Mouse (Mus musculus) embryonic fibroblast, embryonic 13.5 days (primary cell): ENCODE measurements around the gene 2200002J24Rik.

Experiments
- CTCF ChIP-seq: IDR thresholded peaks from 2 replicates; pipeline ENCODE4 v1.5.1; 2011; ENCODE audit warnings: mild to moderate bottlenecking, control low read depth, low read length, moderate library complexity, borderline replicate concordance; ENCODE audit not compliant: insufficient read depth
- POLR2A ChIP-seq: IDR thresholded peaks from 2 replicates; pipeline ENCODE4 v1.6.1; 2011; ENCODE audit warnings: low read depth, mild to moderate bottlenecking, control low read depth, low read length, moderate library complexity

DNA sequence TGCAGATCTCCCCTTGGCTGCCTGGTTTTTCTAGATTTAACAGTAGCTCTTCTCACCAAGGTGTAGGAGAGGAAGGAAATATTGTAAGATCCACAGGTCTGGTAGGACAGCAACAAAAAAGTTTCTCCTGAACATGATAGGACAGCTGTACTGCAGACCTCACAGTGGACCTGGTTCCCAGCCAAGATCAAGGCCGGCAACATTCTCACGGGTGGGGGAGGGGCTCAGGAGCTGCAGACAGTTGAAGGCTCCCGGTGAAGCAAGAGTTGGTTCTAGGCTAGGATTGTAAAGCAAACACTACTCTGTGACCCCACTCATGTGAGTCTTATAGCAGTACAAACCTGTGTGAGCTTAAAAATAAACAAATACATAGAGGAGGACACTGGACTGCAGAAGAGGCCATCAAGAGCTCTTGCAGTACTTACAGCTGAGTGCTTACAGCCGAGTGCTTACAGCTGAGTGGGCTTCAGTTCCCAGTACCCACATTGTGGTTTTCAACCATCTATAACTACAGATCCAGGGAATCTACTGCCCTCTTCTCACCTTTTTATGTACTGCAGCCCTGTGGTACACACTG is 45.4 kb downstream of the 2200002J24Rik start:
- TF ChIP-seq POLR2A (no peak), CTCF (no peak)
